Mouse (Mus musculus) stomach, postnatal 0 days (tissue): ENCODE measurements around the gene Cttnbp2. TPM values are rescaled to one million over a fixed set of nuclear protein-coding genes. Genes with fewer than 3 reads are reported as not detected.

Experiments used
- ATAC-seq: fragments of 200-750 bp; cut with Nextera tagmentation; 2 replicates; pipeline ENCODE4 v1.8.0; 2017; ENCODE audit not compliant: low FRiP score, low TSS enrichment
- DNase-seq: peaks from one replicate; pipeline ENCODE4 v3.0.0-alpha.2; 2016; ENCODE audit warnings: low spot score
- H3K27ac ChIP-seq: fragments of 300-500 bp; sonication (generic); replicated peaks from 2 replicates; pipeline ENCODE4 v1.5.1; 2014; ENCODE audit warnings: mild to moderate bottlenecking, control low read depth
- H3K27me3 ChIP-seq: fragments of 300-500 bp; sonication (generic); 2 replicates; pipeline ENCODE4 v1.6.1; 2014; ENCODE audit warnings: low read length; ENCODE audit not compliant: control insufficient read depth, insufficient read depth
- H3K36me3 ChIP-seq: fragments of 300-500 bp; sonication (generic); 2 replicates; pipeline ENCODE4 v1.6.1; 2014; ENCODE audit warnings: low read length, mixed read lengths; ENCODE audit not compliant: control insufficient read depth, insufficient read depth
- H3K4me1 ChIP-seq: fragments of 300-500 bp; sonication (generic); replicated peaks from 2 replicates; pipeline ENCODE4 v1.6.1; 2014; ENCODE audit warnings: antibody characterized with exemption; ENCODE audit not compliant: control insufficient read depth, insufficient read depth
- H3K4me2 ChIP-seq: fragments of 300-500 bp; sonication (generic); replicated peaks from 2 replicates; pipeline ENCODE4 v1.6.1; 2014; ENCODE audit warnings: low read depth, mild to moderate bottlenecking, control low read depth, moderate library complexity
- H3K4me3 ChIP-seq: fragments of 300-500 bp; sonication (generic); 2 replicates; pipeline ENCODE4 v1.5.1; 2014; ENCODE audit warnings: low read depth, low read length, control low read depth
- H3K9ac ChIP-seq: fragments of 300-500 bp; sonication (generic); 2 replicates; pipeline ENCODE4 v1.6.1; 2014; ENCODE audit warnings: mild to moderate bottlenecking, low read length, control low read depth, mixed read lengths
- H3K9me3 ChIP-seq: fragments of 300-500 bp; sonication (generic); 2 replicates; pipeline ENCODE4 v1.6.1; 2016; ENCODE audit warnings: low read length; ENCODE audit not compliant: control insufficient read depth
- CTCF ChIP-seq: IDR thresholded peaks from 2 replicates; pipeline ENCODE4 v1.5.1; 2016; ENCODE audit warnings: antibody characterized with exemption, low read depth, mild to moderate bottlenecking, moderate library complexity
- EP300 ChIP-seq: optimal IDR thresholded peaks from 2 replicates; pipeline ENCODE3; 2016; ENCODE audit warnings: antibody characterized with exemption
- WGBS: fragments of 180-500 bp; shearing (Covaris S2); extraction: QIAGEN DNeasy Blood & Tissue Kit; methylation state at CpG from one replicate; pipeline ENCODE4 v1.1.7; 2014; 5-methylcytosine and 5-hydroxymethylcytosine counted together
- polyA plus RNA-seq: library from polyadenylated mRNA; unstranded; fragments of >200 nt; fragmentation: Nextera tagmentation; extraction: Ambion mirVana; gene quantifications from 2 replicates; pipeline ENCODE4 v1.2.1, GENCODE M21; 2015

Gene Cttnbp2
- 4.3 and 4.4 TPM in 2 replicates for polyA plus RNA-seq

- Histone ChIP-seq H3K4me1 (no peaks in the 10 kb centered on the region), H3K4me3 (peak within 1 kb of the TSS; percentile 72), H3K27ac (peak within 1 kb of the TSS; percentile 61; the same call in 1 of the 2 replicates), H3K36me3 (no peaks in the 10 kb centered on the region), H3K9ac (peak within 1 kb of the TSS; percentile 73), H3K4me2 (peak within 1 kb of the TSS; percentile 88), H3K27me3 (no peaks in the 10 kb centered on the region), H3K9me3 (no peaks in the 10 kb centered on the region)
- ATAC-seq (peak; percentile 91), DNase-seq (peak; percentile 76)
- WGBS: 2% methylated on average over 46 of the region's 70 CpGs
- TF ChIP-seq CTCF (peak; percentile 27; the same call in 1 of the 2 replicates), EP300 (no peak)
Measured at GRCm38 (mm10) chr6:18514480-18515352, at the start of gene Cttnbp2. Gene Cttnbp2 (minus strand): TSS chr6:18514843.

- H3K9ac ChIP-seq: no peak overlapping the region
- no peak for DNase-seq
- 82% methylated on average over 1 of the region's 1 CpGs for WGBS
- no peak overlapping the region for H3K4me2 ChIP-seq
- no peak for ATAC-seq
- no peak overlapping the region for H3K27ac ChIP-seq
- no peaks in the 10 kb centered on the region for H3K9me3 ChIP-seq
- TF ChIP-seq EP300 (no peak), CTCF (no peak)
- H3K4me3 ChIP-seq: no peak overlapping the region
- no peaks in the 10 kb centered on the region for H3K27me3 ChIP-seq
- no peaks in the 10 kb centered on the region for H3K36me3 ChIP-seq
- H3K4me1 ChIP-seq: no peaks in the 10 kb centered on the region
Measured at GRCm38 (mm10) chr6:18559019-18559418, 44.4 kb upstream of the Cttnbp2 start.

- Histone ChIP-seq H3K9me3 (no peaks in the 10 kb centered on the region), H3K27me3 (no peaks in the 10 kb centered on the region), H3K4me2 (peak overlapping the region; percentile 27; the same call in 1 of the 2 replicates), H3K4me1 (no peaks in the 10 kb centered on the region), H3K9ac (no peak overlapping the region), H3K36me3 (no peaks in the 10 kb centered on the region), H3K4me3 (no peak overlapping the region), H3K27ac (no peak overlapping the region)
- 52% methylated on average over 24 of the region's 24 CpGs for WGBS
- TF ChIP-seq EP300: no peak
- TF ChIP-seq CTCF: no peak
- DNase-seq (no peak), ATAC-seq (no peak)
Measured at GRCm38 (mm10) chr6:18547516-18548465, 33.1 kb upstream of the Cttnbp2 start.

- Histone ChIP-seq H3K27ac (no peak overlapping the region), H3K36me3 (no peaks in the 10 kb centered on the region), H3K4me1 (no peaks in the 10 kb centered on the region), H3K9ac (no peak overlapping the region), H3K9me3 (no peaks in the 10 kb centered on the region), H3K4me3 (no peak overlapping the region), H3K27me3 (no peaks in the 10 kb centered on the region), H3K4me2 (no peak overlapping the region)
- no peak for TF ChIP-seq CTCF
- DNase-seq (no peak), ATAC-seq (no peak)
- 60% methylated on average over 2 of the region's 2 CpGs for WGBS
Measured at GRCm38 (mm10) chr6:18543878-18544277, 29.2 kb upstream of the Cttnbp2 start.

GRCm38 (mm10) chr6:18540396-18540795, 25.8 kb upstream of the Cttnbp2 start:
- H3K27ac ChIP-seq: no peak overlapping the region
- no peaks in the 10 kb centered on the region for H3K4me1 ChIP-seq
- TF ChIP-seq CTCF: no peak
- no peak for DNase-seq
- H3K27me3 ChIP-seq: no peaks in the 10 kb centered on the region
- no peak for ATAC-seq
- H3K36me3 ChIP-seq: no peaks in the 10 kb centered on the region
- no peak overlapping the region for H3K4me3 ChIP-seq
- 34% methylated on average over 4 of the region's 4 CpGs for WGBS
- no peaks in the 10 kb centered on the region for H3K9me3 ChIP-seq
- no peak overlapping the region for H3K4me2 ChIP-seq
- no peak overlapping the region for H3K9ac ChIP-seq
